Mouse (Mus musculus): Measurements from ENCODE around the gene Ccdc85a. TPM values are rescaled to one million over a fixed set of nuclear protein-coding genes. Genes with fewer than 3 reads are reported as not detected.
"Not testable (repeated sequence)": the region's sequence is repeated elsewhere in the genome, so short reads cannot be mapped to it uniquely, and the experiment has no call there.

The Ccdc85a gene
- polyA plus RNA-seq, 1 experiment: 0.03 TPM

- Histone ChIP-seq H3K4me3 (replicated peaks) (no peak overlapping the region), H3K4me1 (no peaks in the 10 kb centered on the region), H3K36me3 (replicated peaks; ENCODE audit: low read length) (no peaks in the 10 kb centered on the region), H3K27me3 (replicated peaks) (no peaks in the 10 kb centered on the region), H3K9me3 (no peaks in the 10 kb centered on the region)
- TF ChIP-seq GATA1 (IDR thresholded peaks at IDR 0.05; ENCODE audit: borderline replicate concordance, low read length) (no peak), FLI1 (IDR thresholded peaks at IDR 0.05; ENCODE audit: low read length) (no peak)
Observed at GRCm38 (mm10) chr11:28464926-28465325, 119.2 kb downstream of the Ccdc85a start.

GRCm38 (mm10) chr11:28459165-28459564 lies 125.0 kb downstream of the Ccdc85a start:
- H3K9me3 ChIP-seq: no peaks in the 10 kb centered on the region
- TF ChIP-seq GATA1 (IDR thresholded peaks at IDR 0.05; ENCODE audit: borderline replicate concordance, low read length) (no peak), FLI1 (IDR thresholded peaks at IDR 0.05; ENCODE audit: low read length) (no peak)
- H3K4me3 ChIP-seq (replicated peaks): no peak overlapping the region

GRCm38 (mm10) chr11:28439877-28440276 lies 144.2 kb downstream of the Ccdc85a start:
- no peak overlapping the region for H3K4me3 ChIP-seq (replicated peaks)
- TF ChIP-seq GATA1 (IDR thresholded peaks at IDR 0.05; ENCODE audit: borderline replicate concordance, low read length) (no peak), FLI1 (IDR thresholded peaks at IDR 0.05; ENCODE audit: low read length) (no peak)

More at GRCm38 (mm10) chr11:28459165-28459564, 125.0 kb downstream of the Ccdc85a start:
- no peaks in the 10 kb centered on the region for H3K4me1 ChIP-seq
- no peaks in the 10 kb centered on the region for H3K36me3 ChIP-seq (replicated peaks; ENCODE audit: low read length)
- no peaks in the 10 kb centered on the region for H3K27me3 ChIP-seq (replicated peaks)

GRCm38 (mm10) chr11:28422451-28423231 lies 161.5 kb downstream of the Ccdc85a start:
- no peaks in the 10 kb centered on the region for H3K9me3 ChIP-seq
- no peak for TF ChIP-seq GATA1 (IDR thresholded peaks at IDR 0.05; ENCODE audit: borderline replicate concordance, low read length)
- no peak for TF ChIP-seq FLI1 (IDR thresholded peaks at IDR 0.05; ENCODE audit: low read length)

More at GRCm38 (mm10) chr11:28439877-28440276, 144.2 kb downstream of the Ccdc85a start:
- H3K27me3 ChIP-seq (replicated peaks): no peaks in the 10 kb centered on the region
- H3K9me3 ChIP-seq: no peaks in the 10 kb centered on the region
- H3K4me1 ChIP-seq: no peaks in the 10 kb centered on the region
- no peaks in the 10 kb centered on the region for H3K36me3 ChIP-seq (replicated peaks; ENCODE audit: low read length)

GRCm38 (mm10) chr11:28415841-28416240 lies 168.3 kb downstream of the Ccdc85a start:
- no peaks in the 10 kb centered on the region for H3K4me1 ChIP-seq
- no peaks in the 10 kb centered on the region for H3K36me3 ChIP-seq (replicated peaks; ENCODE audit: low read length)
- no peak overlapping the region for H3K4me3 ChIP-seq (replicated peaks)
- H3K27me3 ChIP-seq (replicated peaks): no peaks in the 10 kb centered on the region
- TF ChIP-seq GATA1 (IDR thresholded peaks at IDR 0.05; ENCODE audit: borderline replicate concordance, low read length) (no peak), FLI1 (IDR thresholded peaks at IDR 0.05; ENCODE audit: low read length) (no peak)
- no peaks in the 10 kb centered on the region for H3K9me3 ChIP-seq

More at GRCm38 (mm10) chr11:28422451-28423231, 161.5 kb downstream of the Ccdc85a start:
- Histone ChIP-seq H3K27me3 (replicated peaks) (no peaks in the 10 kb centered on the region), H3K4me3 (replicated peaks) (no peak overlapping the region), H3K36me3 (replicated peaks; ENCODE audit: low read length) (no peaks in the 10 kb centered on the region), H3K4me1 (no peaks in the 10 kb centered on the region)

GRCm38 (mm10) chr11:28409880-28410279 lies 174.2 kb downstream of the Ccdc85a start:
- H3K27me3 ChIP-seq (replicated peaks); H3K9me3 ChIP-seq; H3K4me3 ChIP-seq (replicated peaks); H3K36me3 ChIP-seq (replicated peaks; ENCODE audit: low read length); H3K4me1 ChIP-seq: not testable (repeated sequence)

GRCm38 (mm10) chr11:28397166-28397565 lies 187.0 kb downstream of the Ccdc85a start:
- H3K27me3 ChIP-seq (replicated peaks): no peaks in the 10 kb centered on the region
- TF ChIP-seq FLI1 (IDR thresholded peaks at IDR 0.05; ENCODE audit: low read length) (no peak), GATA1 (IDR thresholded peaks at IDR 0.05; ENCODE audit: borderline replicate concordance, low read length) (no peak)
- no peaks in the 10 kb centered on the region for H3K4me1 ChIP-seq
- H3K36me3 ChIP-seq (replicated peaks; ENCODE audit: low read length): no peaks in the 10 kb centered on the region
- H3K4me3 ChIP-seq (replicated peaks): no peak overlapping the region
- H3K9me3 ChIP-seq: no peaks in the 10 kb centered on the region

- Histone ChIP-seq H3K9me3 (no peaks in the 10 kb centered on the region), H3K4me1 (no peaks in the 10 kb centered on the region), H3K36me3 (replicated peaks; ENCODE audit: low read length) (no peaks in the 10 kb centered on the region), H3K27me3 (replicated peaks) (no peaks in the 10 kb centered on the region), H3K4me3 (replicated peaks) (no peak overlapping the region)
- no peak for TF ChIP-seq GATA1 (IDR thresholded peaks at IDR 0.05; ENCODE audit: borderline replicate concordance, low read length)
- no peak for TF ChIP-seq FLI1 (IDR thresholded peaks at IDR 0.05; ENCODE audit: low read length)
Observed at GRCm38 (mm10) chr11:28375891-28376290, 208.2 kb downstream of the Ccdc85a start.

- TF ChIP-seq GATA1 (IDR thresholded peaks at IDR 0.05; ENCODE audit: borderline replicate concordance, low read length) (no peak), FLI1 (IDR thresholded peaks at IDR 0.05; ENCODE audit: low read length) (no peak)
- Histone ChIP-seq H3K27me3 (replicated peaks) (no peaks in the 10 kb centered on the region), H3K36me3 (replicated peaks; ENCODE audit: low read length) (no peaks in the 10 kb centered on the region), H3K4me3 (replicated peaks) (no peak overlapping the region), H3K4me1 (no peaks in the 10 kb centered on the region), H3K9me3 (no peaks in the 10 kb centered on the region)
Observed at GRCm38 (mm10) chr11:28374636-28375035, 209.5 kb downstream of the Ccdc85a start.

- not testable (repeated sequence) for H3K27me3 ChIP-seq (replicated peaks); H3K9me3 ChIP-seq; H3K4me1 ChIP-seq; H3K36me3 ChIP-seq (replicated peaks; ENCODE audit: low read length); H3K4me3 ChIP-seq (replicated peaks)
Observed at GRCm38 (mm10) chr11:28371381-28371780, 212.7 kb downstream of the Ccdc85a start.

- Histone ChIP-seq H3K4me3 (replicated peaks) (peak overlapping the region; percentile 82), H3K27me3 (replicated peaks) (no peaks in the 10 kb centered on the region), H3K4me1 (peaks cover 7% of the 10 kb centered on the region), H3K36me3 (replicated peaks; ENCODE audit: low read length) (no peaks in the 10 kb centered on the region), H3K9me3 (peaks cover 10% of the 10 kb centered on the region; the same call in 1 of the 2 replicates)
- no peak for TF ChIP-seq GATA1 (IDR thresholded peaks at IDR 0.05; ENCODE audit: borderline replicate concordance, low read length)
- no peak for TF ChIP-seq FLI1 (IDR thresholded peaks at IDR 0.05; ENCODE audit: low read length)
Observed at GRCm38 (mm10) chr11:28365929-28366244, 218.2 kb downstream of the Ccdc85a start.
